Mouse (Mus musculus): ENCODE results near the gene Rdh11.

DNA sequence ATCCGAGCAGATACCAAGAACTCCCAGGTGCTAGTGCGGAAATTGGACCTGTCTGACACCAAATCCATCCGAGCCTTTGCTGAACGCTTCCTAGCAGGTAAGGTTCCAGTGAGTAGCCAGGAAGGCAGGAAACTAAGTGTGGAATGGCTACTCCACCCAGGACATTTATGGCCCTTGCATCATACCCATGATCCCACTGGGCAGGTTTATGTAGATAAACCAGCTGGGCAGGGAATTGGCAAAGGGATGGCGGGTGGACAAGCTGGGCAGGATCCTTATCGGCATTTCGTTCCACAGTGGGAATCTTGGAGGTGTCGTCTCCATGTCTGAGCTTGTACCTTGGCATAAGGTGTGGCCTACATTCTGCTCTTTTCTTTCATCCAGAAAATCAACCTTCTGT, 19.4 kb upstream of the Rdh11 start:
- TF ChIP-seq TAL1 (IDR thresholded peaks at IDR 0.05; ENCODE audit: low read length): no peak
- no peak for TF ChIP-seq GATA1 (IDR thresholded peaks at IDR 0.05; ENCODE audit: low read length)

All from erythroblast, embryonic 14.5 days (primary cell).